Mouse (Mus musculus) lung, postnatal 14 days (tissue): ENCODE results near the gene Mcts1.
A peak's percentile ranks its signal among the peaks of the same experiment; 100 is the strongest.

Experiments
- DNase-seq: peaks from one replicate; pipeline ENCODE4 v3.0.0; 2021

Gene Mcts1

DNA sequence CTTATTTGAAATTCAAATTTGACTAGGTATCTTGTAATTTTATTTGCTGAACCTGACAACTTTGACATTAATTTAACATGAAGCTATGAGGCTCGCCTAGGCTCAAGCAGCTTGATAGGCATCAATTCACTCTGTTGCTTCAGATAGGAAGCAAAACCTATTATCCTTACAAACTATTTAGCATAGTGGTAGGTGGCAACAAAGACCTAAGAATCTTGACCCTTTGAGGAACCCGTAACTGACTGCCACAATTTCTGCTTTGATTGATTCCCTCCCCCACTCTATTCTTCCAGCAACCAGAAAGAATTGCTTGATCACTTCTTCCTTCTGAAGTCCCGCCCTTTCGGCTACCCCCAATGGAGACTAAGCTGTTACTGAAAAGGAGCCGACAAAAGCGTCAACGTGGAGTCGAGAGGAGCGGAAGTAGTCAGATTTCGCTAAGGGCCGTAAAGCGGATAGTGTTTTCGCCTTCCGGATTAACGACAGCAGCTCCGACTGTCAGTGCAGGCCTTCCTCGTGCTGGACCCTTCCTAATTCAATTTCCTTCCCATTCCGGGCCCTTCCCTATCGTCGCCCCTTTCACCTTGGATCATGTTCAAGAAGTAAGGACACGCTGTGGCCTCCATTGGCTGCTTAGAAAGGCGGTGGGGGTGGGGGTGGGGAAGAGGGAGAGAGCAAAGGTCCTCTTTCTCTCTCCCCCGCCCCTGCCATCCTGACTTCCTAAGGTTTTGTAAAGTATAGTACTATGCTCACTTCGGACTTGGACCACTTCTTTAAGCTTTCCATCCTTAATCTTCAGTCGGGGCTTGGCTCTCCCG is at the start of gene Mcts1:
Gene Mcts1, plus strand, starts transcription at position 402 of the 818 bp plus-strand sequence.
- DNase-seq, result peak; percentile 69

DNA sequence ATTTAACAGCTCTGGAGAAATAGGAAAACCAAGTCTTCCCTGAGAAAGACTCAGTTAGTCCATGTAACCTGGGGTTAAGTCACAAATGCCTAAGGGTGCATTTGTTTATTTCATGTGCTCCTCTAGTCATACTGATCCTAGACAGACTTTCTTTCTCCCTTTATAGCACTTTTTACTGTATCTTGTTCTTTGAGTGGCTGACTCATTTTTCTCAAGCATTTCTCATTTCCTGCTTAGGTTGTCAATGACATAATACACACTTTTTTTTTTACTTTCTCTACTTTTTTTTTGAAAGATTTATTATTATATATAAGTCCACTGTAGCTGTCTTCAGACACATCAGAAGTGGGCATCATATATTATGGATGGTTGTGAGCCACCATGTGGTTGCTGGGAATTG is 47.1 kb upstream of the Mcts1 start:
- DNase-seq, result no peak

DNA sequence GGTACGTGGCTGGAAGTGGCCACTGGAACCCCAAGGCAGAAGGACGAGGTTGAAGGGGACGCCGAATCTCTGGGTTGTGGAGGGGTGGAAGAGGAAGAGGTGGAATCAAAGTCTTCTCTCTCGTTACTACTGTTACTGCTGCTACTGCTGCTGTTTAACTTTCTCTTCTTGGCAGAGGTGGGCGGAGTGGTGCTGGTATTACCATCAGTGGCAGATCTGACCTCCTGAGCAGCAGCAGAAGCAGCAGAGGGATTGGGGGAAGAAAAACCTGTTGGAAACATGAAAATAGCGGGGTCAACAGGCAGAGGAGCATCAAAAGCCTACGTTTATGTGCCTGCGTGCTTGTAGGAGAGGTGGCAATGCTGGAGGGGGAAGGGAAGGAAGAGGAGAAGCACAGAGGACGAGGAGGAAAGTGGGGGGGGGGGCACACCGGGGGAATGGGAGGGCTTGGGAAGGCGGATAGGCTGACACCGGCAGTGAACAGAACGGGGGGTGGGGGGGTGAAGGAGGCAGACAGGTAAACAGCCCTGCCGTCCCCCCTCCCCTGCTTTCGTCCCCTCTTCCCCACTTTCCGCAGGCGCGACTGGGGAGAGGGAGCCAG is 36.3 kb upstream of the Mcts1 start:
- peak; percentile 1 for DNase-seq

DNA sequence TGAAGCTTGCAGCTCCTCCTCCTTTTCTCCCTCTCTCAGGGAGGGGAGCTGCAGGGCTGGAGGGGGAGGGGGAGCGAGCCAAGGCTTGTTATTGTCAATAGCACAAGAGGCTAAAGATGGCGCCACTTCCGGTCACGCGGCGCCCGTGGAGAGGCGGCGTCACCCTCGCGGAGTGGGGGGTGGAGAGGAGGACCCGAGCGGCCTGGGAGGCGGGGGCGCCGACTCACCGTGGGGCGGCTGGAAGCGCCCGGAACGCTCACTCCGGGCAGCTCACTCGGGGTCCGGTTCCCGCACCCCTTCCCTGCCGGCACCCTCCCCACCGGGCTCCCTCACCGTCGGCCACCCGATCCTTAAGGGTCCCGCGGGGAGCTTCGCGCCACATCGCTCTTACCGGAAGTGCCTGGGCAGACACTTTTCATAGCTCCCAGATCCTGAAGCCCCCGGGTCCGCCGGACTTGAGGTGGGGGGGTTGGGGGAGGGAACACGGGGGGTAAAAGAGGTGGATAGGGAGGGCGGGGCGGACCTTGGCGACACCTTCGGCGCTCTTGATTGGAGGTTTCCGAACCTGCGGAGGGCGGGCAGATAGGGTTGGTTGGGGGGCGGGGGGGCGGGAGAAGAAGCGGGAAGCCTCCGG is 35.7 kb upstream of the Mcts1 start:
- peak; percentile 88 for DNase-seq

DNA sequence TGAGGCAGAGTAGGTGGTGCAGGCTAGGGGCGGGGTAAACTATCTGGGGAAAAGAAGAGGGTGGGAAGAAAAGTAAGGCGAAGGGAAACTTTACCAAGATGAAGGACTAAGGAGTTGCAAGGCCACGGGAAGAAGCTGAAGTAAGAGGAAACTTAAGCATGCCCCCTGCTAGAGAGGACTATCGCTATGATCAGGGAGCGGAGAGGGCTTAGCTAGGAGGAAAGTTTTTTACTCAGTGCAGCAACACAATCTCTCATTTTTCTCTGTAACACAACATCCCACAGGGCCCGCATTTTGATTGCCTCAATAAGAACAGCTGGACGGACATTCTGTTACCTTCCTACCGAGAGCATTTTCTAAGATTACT is 35.2 kb upstream of the Mcts1 start:
- no peak for DNase-seq

DNA sequence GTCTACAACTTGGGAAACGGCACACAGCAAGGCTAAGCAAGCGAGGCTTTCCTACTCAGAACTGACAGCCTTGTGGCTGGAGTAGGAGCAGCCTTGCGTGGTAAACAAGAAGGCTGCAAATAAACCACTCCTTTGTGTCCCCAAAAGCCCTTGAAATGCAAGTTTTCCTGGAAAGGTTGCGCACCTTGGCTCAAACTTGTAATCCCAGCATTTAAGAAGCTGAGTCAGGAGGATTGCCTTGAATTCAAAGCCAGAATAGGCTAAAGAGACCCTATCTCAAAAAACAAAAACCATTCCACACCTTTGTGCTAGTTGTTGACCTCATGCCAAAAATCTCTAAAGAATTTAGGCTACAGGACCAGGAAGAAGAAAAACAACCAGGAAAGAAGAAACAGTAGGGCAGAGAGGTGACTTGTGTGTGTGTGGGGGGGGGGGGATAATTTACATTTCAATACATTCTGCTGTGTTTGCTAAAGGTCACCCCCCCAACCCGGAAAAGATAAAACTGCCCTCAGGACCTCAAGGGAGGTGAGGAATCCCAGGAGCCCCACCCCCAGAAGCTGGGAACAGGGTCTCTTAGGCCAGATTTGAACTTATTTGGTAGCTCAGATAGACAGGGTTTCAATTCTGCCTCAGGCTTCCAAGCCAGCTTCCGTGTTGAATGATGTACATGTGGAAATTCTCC is 33.7 kb upstream of the Mcts1 start:
- DNase-seq, result no peak

DNA sequence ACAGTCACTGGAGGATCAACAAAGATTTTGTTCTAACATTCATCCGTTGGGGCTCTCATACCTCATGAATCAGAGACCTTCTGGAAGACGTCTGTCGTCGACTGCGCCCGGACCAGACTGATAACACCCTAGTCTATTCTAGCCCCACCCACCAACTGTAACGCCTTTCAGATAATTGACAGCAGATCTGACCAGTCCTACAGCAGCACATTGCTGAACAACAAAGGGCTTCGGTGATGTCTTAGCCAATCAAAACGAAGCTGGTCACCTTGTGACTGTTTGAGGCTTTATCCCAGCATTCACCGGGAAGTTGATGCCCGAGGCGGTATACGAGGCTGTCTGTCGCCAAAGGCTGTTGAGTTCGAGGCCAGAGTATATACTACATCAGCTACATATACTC is 24.3 kb upstream of the Mcts1 start, which contains the start of gene Cul4b:
Gene Cul4b, minus strand, starts transcription at position 119 of the 400 bp plus-strand sequence.
- DNase-seq, result no peak

DNA sequence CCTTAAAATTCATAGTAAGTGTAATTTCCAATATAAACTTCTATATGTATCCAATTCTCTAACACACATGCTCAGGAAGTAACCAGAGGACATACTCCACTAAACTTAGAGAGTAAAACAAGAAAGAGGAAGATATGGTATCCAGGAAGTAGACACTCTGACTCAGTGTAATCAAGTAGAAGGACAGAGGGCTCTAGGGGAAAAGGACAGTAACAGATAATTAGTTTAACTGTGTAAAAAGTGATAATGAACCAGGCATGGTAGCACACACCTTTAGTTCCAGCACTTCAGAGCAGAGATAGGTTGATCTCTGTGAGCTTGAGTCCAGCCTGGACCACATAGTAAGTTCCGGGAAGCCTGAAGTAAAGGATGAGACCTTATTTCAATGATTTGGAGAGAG is 19.2 kb upstream of the Mcts1 start:
- DNase-seq, result no peak

DNA sequence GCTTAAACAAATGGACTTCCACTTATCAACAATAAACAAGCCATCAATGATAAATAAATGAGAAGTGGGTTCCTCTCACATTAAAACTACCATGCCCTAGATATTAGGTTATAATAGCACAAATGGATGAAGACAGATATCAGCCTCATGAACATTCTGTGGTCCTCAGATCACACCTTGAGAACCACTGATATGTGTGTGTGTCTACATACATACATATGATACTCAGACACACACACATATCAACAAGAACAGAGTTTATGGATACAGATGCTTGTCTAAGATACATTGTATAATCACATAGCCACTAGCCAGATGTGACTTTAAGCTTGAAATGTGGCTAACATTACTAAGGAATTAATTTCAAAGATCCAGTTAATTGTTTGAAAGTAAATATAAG is 17.1 kb upstream of the Mcts1 start:
- DNase-seq, result no peak

DNA sequence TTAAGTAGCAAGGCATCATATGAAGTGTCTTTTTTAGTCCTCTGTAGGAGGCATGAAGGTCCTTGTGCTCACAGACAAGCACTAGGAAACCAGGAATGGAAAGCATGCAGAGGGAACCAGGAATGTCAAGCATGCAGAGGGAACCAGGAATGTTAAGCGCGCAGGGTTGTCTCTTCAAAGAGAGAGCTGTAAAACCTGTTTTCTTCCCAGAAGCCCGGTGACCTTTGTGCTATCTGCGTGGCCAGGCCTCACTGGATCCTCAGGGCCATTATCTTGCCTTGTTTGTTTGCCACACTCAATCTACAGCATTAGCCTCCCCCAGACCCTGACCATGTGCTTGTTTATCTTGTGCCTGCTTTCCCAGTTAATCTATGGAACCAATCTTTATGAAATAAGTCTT is 10.6 kb upstream of the Mcts1 start:
- no peak for DNase-seq

DNA sequence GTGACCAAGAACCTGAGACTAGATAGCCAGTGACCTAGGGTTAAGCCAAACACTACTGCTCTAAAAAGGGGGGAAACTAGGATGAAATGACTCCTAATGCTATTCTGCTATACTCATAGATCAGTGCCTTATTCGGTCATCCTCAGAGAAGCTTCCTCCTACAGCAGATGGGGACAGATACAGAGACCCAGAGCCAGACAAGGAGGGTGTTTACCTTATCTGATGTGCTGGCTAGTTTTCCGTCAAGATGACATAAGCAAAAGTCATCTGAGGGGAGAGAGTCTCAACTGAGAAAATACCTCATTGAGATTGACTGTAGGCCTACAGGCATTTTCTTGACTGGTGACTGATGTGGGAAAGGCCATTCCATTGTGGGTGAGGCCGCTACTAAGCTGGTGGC is 8.6 kb upstream of the Mcts1 start:
- no peak for DNase-seq

DNA sequence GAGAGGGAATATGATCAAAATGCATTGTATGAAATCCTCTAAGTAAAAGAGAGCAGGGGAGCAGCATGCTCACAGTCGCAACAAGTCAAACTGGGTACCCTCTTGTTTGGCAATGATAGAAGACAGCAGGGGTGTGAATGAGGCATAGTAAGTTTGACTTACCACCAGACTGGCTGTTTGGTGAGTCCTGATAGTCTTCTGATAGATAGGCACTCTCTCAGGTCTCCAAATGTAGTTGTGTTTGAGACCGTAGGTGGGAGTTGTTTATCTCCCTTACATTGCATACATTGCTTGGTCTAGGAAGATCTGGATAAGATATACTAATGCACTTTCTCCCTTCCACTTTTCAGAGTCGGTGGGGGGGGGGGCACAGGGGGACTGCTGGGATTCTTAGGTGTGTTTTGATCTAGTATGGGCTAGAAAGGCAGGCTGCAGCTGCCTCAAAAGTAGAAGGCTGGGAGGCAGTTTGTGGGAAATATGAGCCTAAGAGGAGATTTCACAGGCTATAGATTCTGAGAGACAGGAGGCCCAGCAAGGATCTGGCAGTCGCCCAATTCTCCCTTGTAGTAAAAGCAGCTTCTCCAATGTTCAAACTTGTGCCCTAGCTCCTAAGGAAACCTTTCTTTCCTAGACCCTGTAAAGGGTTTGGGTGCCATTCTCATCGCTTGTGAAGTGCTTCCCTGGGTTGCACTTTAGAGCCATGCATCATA is 7.0 kb upstream of the Mcts1 start:
- no peak for DNase-seq

DNA sequence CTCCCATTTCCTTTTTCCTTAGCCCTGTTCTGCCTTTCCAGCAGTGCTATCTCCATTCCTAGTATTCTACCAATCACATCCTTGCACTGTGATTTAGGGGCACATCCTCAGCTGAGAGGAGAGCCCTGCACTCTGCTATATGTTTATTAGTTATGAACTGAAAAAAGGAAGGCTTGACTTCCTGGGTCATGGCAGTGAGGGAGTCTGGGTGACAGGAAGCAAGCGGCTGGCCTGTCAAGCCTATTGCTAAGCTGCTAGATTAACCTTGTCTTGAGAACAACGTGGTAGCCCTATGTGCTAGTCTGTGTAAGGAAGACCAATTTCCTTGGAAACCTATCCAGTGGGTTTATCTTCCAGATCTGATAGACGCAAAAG is 604 bp downstream of the Mcts1 start:
- peak; percentile 4 for DNase-seq

DNA sequence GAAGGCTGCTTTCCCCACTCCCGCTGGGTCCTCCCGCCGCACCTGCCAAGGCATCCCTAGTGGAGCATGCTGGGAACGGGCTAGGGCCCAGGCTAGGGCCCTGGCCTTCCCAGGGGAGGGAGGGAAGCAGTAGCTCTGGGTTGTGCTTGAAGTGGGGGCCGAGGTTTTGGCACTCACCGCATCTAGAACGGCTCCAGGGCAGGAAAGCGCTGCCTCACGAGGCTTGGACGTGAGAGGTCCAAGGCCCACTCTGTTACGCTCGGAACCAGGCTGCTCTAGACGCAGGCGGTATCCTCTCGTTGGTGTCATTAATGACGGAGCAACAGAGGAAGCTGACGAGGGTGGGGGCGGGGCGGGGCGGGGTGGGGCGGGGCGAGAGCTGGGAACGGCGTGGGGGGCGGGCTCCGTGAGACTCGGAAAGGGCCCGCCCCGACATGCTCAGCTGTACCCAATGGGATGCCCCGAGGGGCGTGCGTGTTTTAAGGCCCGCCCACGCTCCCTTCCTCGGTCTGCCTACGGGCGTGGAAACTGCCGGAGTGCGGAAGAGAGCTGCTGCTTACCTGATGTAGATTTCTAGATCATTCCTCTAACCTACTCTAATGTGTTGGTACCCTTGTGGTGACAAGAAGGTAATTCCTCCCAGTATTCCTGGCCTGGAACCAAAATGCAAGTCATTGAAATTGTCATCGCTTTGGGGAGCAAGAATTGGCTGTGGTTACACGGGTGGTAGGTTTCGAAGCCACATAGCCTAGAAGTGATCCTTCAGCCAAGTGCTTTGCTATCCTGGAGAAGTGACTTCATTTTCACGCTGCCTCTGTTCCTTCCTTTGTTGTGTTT is 34.6 kb downstream of the Mcts1 start, which contains the start of gene C1galt1c1:
Gene C1galt1c1, minus strand, starts transcription at position 287 of the 837 bp plus-strand sequence.
- DNase-seq, result peak; percentile 89

DNA sequence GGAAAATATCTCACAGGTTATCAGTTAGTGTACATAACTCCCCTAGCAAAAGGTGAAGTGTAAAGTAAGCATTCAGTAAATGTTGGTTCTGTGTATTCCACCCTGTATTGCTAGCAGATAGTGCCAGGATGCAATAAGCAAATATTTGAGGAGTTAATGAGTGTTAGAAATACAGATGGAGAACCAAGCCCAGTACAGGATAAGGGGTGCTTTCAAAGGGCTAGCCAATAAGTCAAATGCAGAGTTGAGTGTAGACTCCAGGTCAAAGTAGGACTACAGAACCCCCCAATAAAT is 35.2 kb downstream of the Mcts1 start:
- no peak for DNase-seq

DNA sequence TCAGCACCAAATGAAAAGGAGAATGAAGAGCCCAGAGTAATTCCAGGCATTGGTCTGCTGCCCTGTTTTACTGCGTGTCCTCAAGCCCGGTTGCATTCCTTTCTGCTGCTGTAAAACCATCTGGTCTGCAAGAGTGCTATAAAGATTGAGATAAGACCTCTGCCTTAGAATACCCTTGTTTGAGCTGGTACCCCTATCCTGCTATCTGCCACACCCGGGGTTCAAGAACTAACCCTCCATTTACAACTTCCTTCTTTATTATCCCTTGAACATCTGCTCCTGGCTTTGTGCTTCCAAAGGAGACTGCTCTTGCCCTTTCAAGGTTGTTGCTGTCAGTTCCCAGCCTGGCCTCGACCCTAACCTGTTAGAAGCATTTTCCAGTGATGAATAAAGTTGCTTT is 41.1 kb downstream of the Mcts1 start:
- no peak for DNase-seq

DNA sequence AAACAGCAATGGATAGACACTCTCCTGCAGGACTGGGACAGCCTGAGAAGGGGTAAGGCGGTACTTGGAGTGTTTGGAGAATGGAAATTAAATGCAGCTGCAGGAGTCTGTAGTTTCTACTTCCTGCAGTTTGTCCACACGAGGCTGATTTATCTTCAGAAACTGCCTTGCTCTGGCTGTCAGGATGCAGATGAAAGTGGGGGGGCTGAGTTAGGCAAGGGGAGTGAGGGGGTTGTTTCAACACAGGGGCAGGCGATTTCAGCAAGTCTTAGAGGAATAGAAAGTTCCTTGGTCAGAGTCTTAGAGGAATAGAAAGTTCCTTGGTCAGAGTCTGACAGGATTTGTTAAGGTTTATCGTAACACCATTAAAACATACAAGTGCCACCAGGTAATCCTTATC is 41.8 kb downstream of the Mcts1 start:
- no peak for DNase-seq

DNA sequence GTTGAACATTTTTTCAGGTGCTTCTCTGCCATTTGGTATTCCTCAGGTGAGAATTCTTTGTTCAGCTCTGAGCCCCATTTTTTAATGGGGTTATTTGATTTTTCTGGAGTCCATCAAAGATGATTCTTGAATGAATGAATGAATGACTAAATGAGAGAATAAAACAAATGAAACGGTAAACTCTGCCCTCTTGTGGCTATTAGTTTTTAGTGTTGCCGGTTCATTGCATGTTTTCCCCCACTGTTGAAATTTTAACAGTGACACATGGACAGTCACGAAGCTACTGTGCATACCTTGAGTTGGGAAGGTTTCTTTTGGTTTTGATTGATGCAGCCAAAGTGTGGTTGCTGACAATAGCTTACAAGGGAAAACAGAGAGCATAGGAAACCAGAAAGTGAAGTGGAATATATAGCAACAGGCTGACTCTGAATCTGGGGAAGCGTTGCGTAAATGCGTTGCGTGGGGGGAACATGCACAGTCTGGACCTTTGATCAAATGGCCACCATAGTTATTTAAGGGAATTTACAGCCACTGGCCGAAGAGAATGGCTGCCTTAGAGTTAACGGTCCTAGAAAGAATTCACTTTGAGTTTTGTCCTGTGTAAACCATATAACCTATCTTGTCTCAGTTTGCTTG is 50.1 kb downstream of the Mcts1 start:
- DNase-seq, result no peak

DNA sequence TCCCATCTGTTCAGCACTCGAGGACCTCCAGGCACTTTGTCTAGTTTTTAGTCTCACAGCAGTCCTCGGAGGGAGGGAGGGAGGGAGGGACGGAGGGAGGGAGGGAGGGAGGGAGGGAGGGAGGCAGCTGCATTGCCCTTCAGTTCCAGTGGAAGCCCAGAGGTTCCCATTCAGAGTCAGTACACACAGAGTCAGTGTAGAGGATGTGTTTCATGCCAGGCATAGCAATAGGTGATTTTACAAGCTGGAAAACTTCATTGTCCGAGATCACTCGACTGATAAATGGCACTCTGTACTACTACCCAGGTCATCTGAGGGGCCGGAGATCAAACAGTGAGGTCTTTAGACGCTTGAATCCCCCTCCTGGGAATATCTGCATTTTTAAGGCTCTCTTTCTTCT is 50.8 kb downstream of the Mcts1 start:
- DNase-seq, result no peak

DNA sequence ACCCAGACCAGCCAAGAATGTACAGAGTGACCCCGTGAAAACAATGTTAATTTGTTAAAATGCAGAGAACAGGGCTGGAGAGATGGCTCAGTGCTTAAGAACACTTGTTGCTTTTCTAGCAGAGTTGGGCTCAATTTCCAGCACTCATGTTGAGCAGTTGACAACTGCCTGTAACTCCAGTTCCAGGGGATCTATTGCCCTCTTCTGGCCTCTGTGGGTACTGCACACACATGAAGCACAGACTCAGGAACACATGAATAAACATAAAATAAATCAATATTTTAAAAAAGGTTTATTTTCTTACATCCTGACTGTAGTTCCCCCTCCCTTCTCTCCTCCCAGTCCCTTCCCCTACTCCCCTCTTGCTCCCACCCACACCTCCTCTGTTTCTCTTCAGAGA is 52.8 kb downstream of the Mcts1 start:
- DNase-seq, result no peak

DNA sequence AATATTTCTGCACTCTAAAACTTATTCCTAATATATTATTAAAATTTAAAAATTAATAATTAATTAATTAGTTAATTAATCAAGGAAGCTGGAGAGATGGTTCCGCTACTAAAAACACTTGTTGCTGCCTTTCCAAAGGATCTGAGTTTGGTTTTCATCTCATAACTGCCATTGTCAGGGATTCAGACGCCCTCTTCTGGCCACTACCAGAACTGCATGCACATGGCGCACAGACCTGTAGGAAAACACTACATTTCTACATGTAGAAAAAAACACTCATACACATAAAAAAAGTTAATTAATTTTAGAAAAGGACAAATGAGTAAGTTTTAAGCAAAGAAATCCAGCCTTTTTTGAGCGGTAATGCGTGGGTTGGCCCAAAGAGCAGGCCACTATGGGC is 54.3 kb downstream of the Mcts1 start:
- no peak for DNase-seq
